Mouse (Mus musculus): Measurements from ENCODE around the gene Cfap77. TPM values are rescaled to one million over a fixed set of nuclear protein-coding genes. Genes with fewer than 3 reads are reported as not detected.
A peak's percentile ranks its signal among the peaks of the same experiment; 100 is the strongest.

Gene Cfap77
- polyA plus RNA-seq, 1 experiment from 2014 or later = 0.38 TPM

DNA sequence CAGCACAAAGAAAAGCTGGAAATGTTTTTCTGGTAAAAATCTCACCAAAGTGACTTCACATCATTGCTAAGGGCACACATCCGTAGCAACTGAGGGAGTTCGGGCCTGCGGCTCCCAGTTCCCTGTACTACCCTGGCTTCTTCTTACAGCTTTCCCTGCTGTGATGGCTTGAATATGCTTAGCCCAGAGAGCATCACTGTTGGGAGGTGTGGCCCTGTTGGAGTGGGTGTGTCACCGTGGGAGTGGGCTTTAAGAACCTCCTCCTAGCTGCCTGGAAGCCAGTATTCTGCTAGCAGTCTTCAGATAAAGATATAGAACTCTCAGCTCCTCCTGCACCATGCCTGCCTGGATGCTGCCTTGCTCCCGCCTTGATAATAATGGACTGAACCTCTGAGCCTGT is 93.2 kb downstream of the Cfap77 start:
- H3K27me3 ChIP-seq (ENCODE audit: control insufficient read depth, insufficient read depth, low read length) = no peaks in the 10 kb centered on the region
- H3K9ac ChIP-seq (replicated peaks; ENCODE audit: low read length) = no peak overlapping the region
- ATAC-seq (replicated peaks; ENCODE audit: insufficient number of reproducible peaks, low FRiP score, low TSS enrichment, low read depth) = no peak

GRCm38 (mm10) chr2:28961024-28961585 is 93.8 kb downstream of the Cfap77 start:
- WGBS = 84% methylated on average over 15 of the region's 15 CpGs
- H3K27ac ChIP-seq (replicated peaks; ENCODE audit: low read depth, low read length) = no peak overlapping the region
- ATAC-seq (replicated peaks; ENCODE audit: insufficient number of reproducible peaks, low FRiP score, low TSS enrichment, low read depth) (no peak), DNase-seq (ENCODE audit: low spot score) (no peak)
- H3K4me3 ChIP-seq (ENCODE audit: low read depth, low read length) = no peak overlapping the region
- no peak overlapping the region for H3K9ac ChIP-seq (replicated peaks; ENCODE audit: low read length)
- H3K36me3 ChIP-seq (replicated peaks; ENCODE audit: control insufficient read depth, insufficient read depth, low read depth, low read length) = no peaks in the 10 kb centered on the region
- H3K27me3 ChIP-seq (ENCODE audit: control insufficient read depth, insufficient read depth, low read length) = no peaks in the 10 kb centered on the region
- no peaks in the 10 kb centered on the region for H3K9me3 ChIP-seq (replicated peaks; ENCODE audit: control insufficient read depth, low read length)
- H3K4me2 ChIP-seq (ENCODE audit: low read depth, low read length) = no peak overlapping the region
- no peaks in the 10 kb centered on the region for H3K4me1 ChIP-seq (ENCODE audit: control insufficient read depth, insufficient read depth, low read length)

More for the DNA sequence above, 93.2 kb downstream of the Cfap77 start:
- H3K9me3 ChIP-seq (replicated peaks; ENCODE audit: control insufficient read depth, low read length) = no peaks in the 10 kb centered on the region
- DNase-seq (ENCODE audit: low spot score) = no peak
- no peaks in the 10 kb centered on the region for H3K4me1 ChIP-seq (ENCODE audit: control insufficient read depth, insufficient read depth, low read length)
- 68% methylated on average over 5 of the region's 5 CpGs for WGBS
- no peak overlapping the region for H3K27ac ChIP-seq (replicated peaks; ENCODE audit: low read depth, low read length)
- H3K4me2 ChIP-seq (ENCODE audit: low read depth, low read length) = no peak overlapping the region
- no peaks in the 10 kb centered on the region for H3K36me3 ChIP-seq (replicated peaks; ENCODE audit: control insufficient read depth, insufficient read depth, low read depth, low read length)
- no peak overlapping the region for H3K4me3 ChIP-seq (ENCODE audit: low read depth, low read length)

- no peak overlapping the region for H3K27ac ChIP-seq (replicated peaks; ENCODE audit: low read depth, low read length)
- H3K9ac ChIP-seq (replicated peaks; ENCODE audit: low read length) = no peak overlapping the region
- H3K27me3 ChIP-seq (ENCODE audit: control insufficient read depth, insufficient read depth, low read length) = 0 out of 2 replicates have a peak, but pooled peaks cover 2% of the 10 kb centered on the region
- DNase-seq (ENCODE audit: low spot score) = no peak
- WGBS = 82% methylated on average over 4 of the region's 4 CpGs
- no peaks in the 10 kb centered on the region for H3K36me3 ChIP-seq (replicated peaks; ENCODE audit: control insufficient read depth, insufficient read depth, low read depth, low read length)
- no peak overlapping the region for H3K4me2 ChIP-seq (ENCODE audit: low read depth, low read length)
- H3K4me1 ChIP-seq (ENCODE audit: control insufficient read depth, insufficient read depth, low read length) = no peaks in the 10 kb centered on the region
- no peaks in the 10 kb centered on the region for H3K9me3 ChIP-seq (replicated peaks; ENCODE audit: control insufficient read depth, low read length)
- H3K4me3 ChIP-seq (ENCODE audit: low read depth, low read length) = no peak overlapping the region
- ATAC-seq (replicated peaks; ENCODE audit: insufficient number of reproducible peaks, low FRiP score, low TSS enrichment, low read depth) = no peak
These were observed 98.0 kb downstream of the Cfap77 start for GRCm38 (mm10) chr2:28956874-28957273.

GRCm38 (mm10) chr2:28954595-28954994 is 100.3 kb downstream of the Cfap77 start:
- Histone ChIP-seq H3K36me3 (replicated peaks; ENCODE audit: control insufficient read depth, insufficient read depth, low read depth, low read length) (no peaks in the 10 kb centered on the region), H3K27ac (replicated peaks; ENCODE audit: low read depth, low read length) (no peak overlapping the region), H3K4me1 (ENCODE audit: control insufficient read depth, insufficient read depth, low read length) (no peaks in the 10 kb centered on the region), H3K9ac (replicated peaks; ENCODE audit: low read length) (no peak overlapping the region), H3K4me3 (ENCODE audit: low read depth, low read length) (no peak overlapping the region), H3K4me2 (ENCODE audit: low read depth, low read length) (no peak overlapping the region), H3K9me3 (replicated peaks; ENCODE audit: control insufficient read depth, low read length) (no peaks in the 10 kb centered on the region), H3K27me3 (ENCODE audit: control insufficient read depth, insufficient read depth, low read length) (0 out of 2 replicates have a peak, but pooled peaks cover 2% of the 10 kb centered on the region)
- no peak for DNase-seq (ENCODE audit: low spot score)
- WGBS = 75% methylated on average over 9 of the region's 9 CpGs
- 0 out of 2 replicates have a peak, but pooled peaks have one; percentile 29 for ATAC-seq (replicated peaks; ENCODE audit: insufficient number of reproducible peaks, low FRiP score, low TSS enrichment, low read depth)

DNA sequence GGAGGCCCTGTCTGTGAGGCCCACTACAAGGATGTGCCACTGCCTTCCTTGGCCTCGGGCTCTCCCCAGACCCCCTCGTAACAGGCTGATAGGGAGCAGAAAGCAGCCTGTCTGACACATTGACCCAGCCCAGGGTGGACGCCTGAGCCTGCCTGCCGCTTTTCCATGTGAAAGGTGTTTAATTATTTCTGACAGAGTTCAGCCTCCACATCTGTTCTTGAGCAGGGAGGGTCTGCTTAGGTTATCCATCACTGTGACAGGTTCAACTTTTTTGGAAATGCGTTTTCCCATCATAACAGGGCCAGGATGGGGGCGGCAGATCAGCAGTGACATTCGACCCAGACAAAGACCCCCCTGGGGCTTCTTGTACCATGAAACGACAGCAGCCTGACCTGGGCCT is 101.9 kb downstream of the Cfap77 start:
- H3K9me3 ChIP-seq (replicated peaks; ENCODE audit: control insufficient read depth, low read length) = no peaks in the 10 kb centered on the region
- WGBS = 24% methylated on average over 8 of the region's 8 CpGs
- H3K4me3 ChIP-seq (ENCODE audit: low read depth, low read length) = no peak overlapping the region
- DNase-seq (ENCODE audit: low spot score) (peak; percentile 29), ATAC-seq (replicated peaks; ENCODE audit: insufficient number of reproducible peaks, low FRiP score, low TSS enrichment, low read depth) (no peak)
- H3K36me3 ChIP-seq (replicated peaks; ENCODE audit: control insufficient read depth, insufficient read depth, low read depth, low read length) = no peaks in the 10 kb centered on the region
- 0 out of 2 replicates have a peak, but pooled peaks cover 2% of the 10 kb centered on the region for H3K27me3 ChIP-seq (ENCODE audit: control insufficient read depth, insufficient read depth, low read length)
- no peak overlapping the region; the same call in 1 of the 2 replicates for H3K9ac ChIP-seq (replicated peaks; ENCODE audit: low read length)
- no peaks in the 10 kb centered on the region for H3K4me1 ChIP-seq (ENCODE audit: control insufficient read depth, insufficient read depth, low read length)
- no peak overlapping the region for H3K27ac ChIP-seq (replicated peaks; ENCODE audit: low read depth, low read length)
- no peak overlapping the region for H3K4me2 ChIP-seq (ENCODE audit: low read depth, low read length)

GRCm38 (mm10) chr2:28946312-28946711 is 108.6 kb downstream of the Cfap77 start:
- H3K27ac ChIP-seq (replicated peaks; ENCODE audit: low read depth, low read length) = no peak overlapping the region
- no peak overlapping the region for H3K9ac ChIP-seq (replicated peaks; ENCODE audit: low read length)
- ATAC-seq (replicated peaks; ENCODE audit: insufficient number of reproducible peaks, low FRiP score, low TSS enrichment, low read depth) (no peak), DNase-seq (ENCODE audit: low spot score) (no peak)
- H3K4me2 ChIP-seq (ENCODE audit: low read depth, low read length) = no peak overlapping the region
- no peaks in the 10 kb centered on the region for H3K4me1 ChIP-seq (ENCODE audit: control insufficient read depth, insufficient read depth, low read length)
- H3K27me3 ChIP-seq (ENCODE audit: control insufficient read depth, insufficient read depth, low read length) = no peaks in the 10 kb centered on the region; the same call in 1 of the 2 replicates
- H3K9me3 ChIP-seq (replicated peaks; ENCODE audit: control insufficient read depth, low read length) = no peaks in the 10 kb centered on the region
- no peaks in the 10 kb centered on the region for H3K36me3 ChIP-seq (replicated peaks; ENCODE audit: control insufficient read depth, insufficient read depth, low read depth, low read length)
- no peak overlapping the region for H3K4me3 ChIP-seq (ENCODE audit: low read depth, low read length)
- 79% methylated on average over 3 of the region's 3 CpGs for WGBS

- no peaks in the 10 kb centered on the region for H3K4me1 ChIP-seq (ENCODE audit: control insufficient read depth, insufficient read depth, low read length)
- no peaks in the 10 kb centered on the region for H3K36me3 ChIP-seq (replicated peaks; ENCODE audit: control insufficient read depth, insufficient read depth, low read depth, low read length)
- H3K9me3 ChIP-seq (replicated peaks; ENCODE audit: control insufficient read depth, low read length) = no peaks in the 10 kb centered on the region
- no peak overlapping the region for H3K9ac ChIP-seq (replicated peaks; ENCODE audit: low read length)
- DNase-seq (ENCODE audit: low spot score) = no peak
- no peak overlapping the region for H3K4me2 ChIP-seq (ENCODE audit: low read depth, low read length)
- no peak for ATAC-seq (replicated peaks; ENCODE audit: insufficient number of reproducible peaks, low FRiP score, low TSS enrichment, low read depth)
- H3K4me3 ChIP-seq (ENCODE audit: low read depth, low read length) = no peak overlapping the region
- WGBS = 65% methylated on average over 6 of the region's 6 CpGs
- no peaks in the 10 kb centered on the region; the same call in 1 of the 2 replicates for H3K27me3 ChIP-seq (ENCODE audit: control insufficient read depth, insufficient read depth, low read length)
- no peak overlapping the region for H3K27ac ChIP-seq (replicated peaks; ENCODE audit: low read depth, low read length)
These were observed 109.5 kb downstream of the Cfap77 start for GRCm38 (mm10) chr2:28945388-28945787.

- no peak overlapping the region for H3K4me2 ChIP-seq (ENCODE audit: low read depth, low read length)
- no peaks in the 10 kb centered on the region for H3K4me1 ChIP-seq (ENCODE audit: control insufficient read depth, insufficient read depth, low read length)
- no peak for ATAC-seq (replicated peaks; ENCODE audit: insufficient number of reproducible peaks, low FRiP score, low TSS enrichment, low read depth)
- H3K27me3 ChIP-seq (ENCODE audit: control insufficient read depth, insufficient read depth, low read length) = no peaks in the 10 kb centered on the region; the same call in 1 of the 2 replicates
- no peak overlapping the region for H3K4me3 ChIP-seq (ENCODE audit: low read depth, low read length)
- no peaks in the 10 kb centered on the region for H3K9me3 ChIP-seq (replicated peaks; ENCODE audit: control insufficient read depth, low read length)
- 49% methylated on average over 30 of the region's 30 CpGs for WGBS
- H3K27ac ChIP-seq (replicated peaks; ENCODE audit: low read depth, low read length) = no peak overlapping the region
- H3K9ac ChIP-seq (replicated peaks; ENCODE audit: low read length) = no peak overlapping the region
- DNase-seq (ENCODE audit: low spot score) = peak; percentile 36
- no peaks in the 10 kb centered on the region for H3K36me3 ChIP-seq (replicated peaks; ENCODE audit: control insufficient read depth, insufficient read depth, low read depth, low read length)
These were observed 111.0 kb downstream of the Cfap77 start for GRCm38 (mm10) chr2:28943666-28944516.
